Mouse (Mus musculus): ENCODE results near the gene Rab31. TPM values are rescaled to one million over a fixed set of nuclear protein-coding genes. Genes with fewer than 3 reads are reported as not detected.
A peak's percentile ranks its signal among the peaks of the same experiment; 100 is the strongest.

The Rab31 gene
- polyA plus RNA-seq, 1 experiment from 2014 or later, result 23.5 TPM

GRCm38 (mm10) chr17:65793307-65793930 is 20.9 kb upstream of the Rab31 start:
- no peak overlapping the region for H3K4me2 ChIP-seq (replicated peaks; ENCODE audit: low read depth)
- no peaks in the 10 kb centered on the region for H3K9me3 ChIP-seq (ENCODE audit: control insufficient read depth, low read length)
- 0 out of 2 replicates have a peak, but pooled peaks have one; percentile 6 for TF ChIP-seq CTCF (IDR thresholded peaks at IDR 0.05; ENCODE audit: low read depth)
- no peak for TF ChIP-seq EP300 (optimal IDR thresholded peaks at IDR 0.05)
- ATAC-seq (ENCODE audit: low FRiP score, low TSS enrichment) (no peak), DNase-seq (ENCODE audit: low spot score) (no peak)
- no peaks in the 10 kb centered on the region for H3K36me3 ChIP-seq (ENCODE audit: control insufficient read depth, insufficient read depth, low read length)
- H3K27ac ChIP-seq (replicated peaks), result no peak overlapping the region
- no peaks in the 10 kb centered on the region for H3K27me3 ChIP-seq (ENCODE audit: control insufficient read depth, insufficient read depth, low read length)
- no peak overlapping the region for H3K9ac ChIP-seq (ENCODE audit: low read length)
- no peak overlapping the region for H3K4me3 ChIP-seq (ENCODE audit: low read depth, low read length)
- H3K4me1 ChIP-seq (replicated peaks; ENCODE audit: control insufficient read depth, insufficient read depth), result no peaks in the 10 kb centered on the region
- WGBS, result 95% methylated on average over 12 of the region's 12 CpGs

DNA sequence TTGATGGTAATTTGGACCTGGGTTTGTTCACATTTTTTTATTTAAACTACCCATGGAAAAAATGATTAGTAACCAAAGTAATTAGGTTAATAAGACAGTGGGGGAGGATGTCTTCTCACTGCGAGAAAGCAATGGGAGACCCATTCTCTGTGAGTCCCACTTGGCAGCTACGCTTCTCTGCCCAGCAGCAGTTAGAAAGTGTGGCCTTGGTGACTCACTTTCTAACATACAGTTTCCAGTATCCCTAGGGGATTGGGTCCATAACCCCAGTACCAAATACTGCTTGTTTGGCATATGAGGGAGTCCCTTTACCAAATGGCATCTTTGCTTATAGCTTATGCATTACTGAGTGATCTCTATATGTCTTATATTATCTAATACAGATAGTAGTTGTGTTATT is 18.6 kb upstream of the Rab31 start:
- no peak for DNase-seq (ENCODE audit: low spot score)
- Histone ChIP-seq H3K4me3 (ENCODE audit: low read depth, low read length) (no peak overlapping the region), H3K27ac (replicated peaks) (no peak overlapping the region), H3K9ac (ENCODE audit: low read length) (no peak overlapping the region), H3K27me3 (ENCODE audit: control insufficient read depth, insufficient read depth, low read length) (no peaks in the 10 kb centered on the region), H3K4me1 (replicated peaks; ENCODE audit: control insufficient read depth, insufficient read depth) (no peaks in the 10 kb centered on the region), H3K36me3 (ENCODE audit: control insufficient read depth, insufficient read depth, low read length) (no peaks in the 10 kb centered on the region), H3K4me2 (replicated peaks; ENCODE audit: low read depth) (no peak overlapping the region), H3K9me3 (ENCODE audit: control insufficient read depth, low read length) (no peaks in the 10 kb centered on the region)
- TF ChIP-seq EP300 (optimal IDR thresholded peaks at IDR 0.05) (no peak), CTCF (IDR thresholded peaks at IDR 0.05; ENCODE audit: low read depth) (no peak)
- WGBS, result 93% methylated on average over 2 of the region's 2 CpGs
- ATAC-seq (ENCODE audit: low FRiP score, low TSS enrichment), result no peak

- Histone ChIP-seq H3K4me3 (ENCODE audit: low read depth, low read length) (no peak overlapping the region), H3K4me1 (replicated peaks; ENCODE audit: control insufficient read depth, insufficient read depth) (no peaks in the 10 kb centered on the region), H3K27me3 (ENCODE audit: control insufficient read depth, insufficient read depth, low read length) (no peaks in the 10 kb centered on the region), H3K27ac (replicated peaks) (no peak overlapping the region), H3K4me2 (replicated peaks; ENCODE audit: low read depth) (no peak overlapping the region), H3K9me3 (ENCODE audit: control insufficient read depth, low read length) (no peaks in the 10 kb centered on the region), H3K9ac (ENCODE audit: low read length) (no peak overlapping the region), H3K36me3 (ENCODE audit: control insufficient read depth, insufficient read depth, low read length) (no peaks in the 10 kb centered on the region)
- 90% methylated on average over 6 of the region's 6 CpGs for WGBS
- DNase-seq (ENCODE audit: low spot score), result no peak
- ATAC-seq (ENCODE audit: low FRiP score, low TSS enrichment), result no peak
- TF ChIP-seq CTCF (IDR thresholded peaks at IDR 0.05; ENCODE audit: low read depth) (no peak), EP300 (optimal IDR thresholded peaks at IDR 0.05) (no peak)
Observed at GRCm38 (mm10) chr17:65789576-65789975, 17.0 kb upstream of the Rab31 start.

DNA sequence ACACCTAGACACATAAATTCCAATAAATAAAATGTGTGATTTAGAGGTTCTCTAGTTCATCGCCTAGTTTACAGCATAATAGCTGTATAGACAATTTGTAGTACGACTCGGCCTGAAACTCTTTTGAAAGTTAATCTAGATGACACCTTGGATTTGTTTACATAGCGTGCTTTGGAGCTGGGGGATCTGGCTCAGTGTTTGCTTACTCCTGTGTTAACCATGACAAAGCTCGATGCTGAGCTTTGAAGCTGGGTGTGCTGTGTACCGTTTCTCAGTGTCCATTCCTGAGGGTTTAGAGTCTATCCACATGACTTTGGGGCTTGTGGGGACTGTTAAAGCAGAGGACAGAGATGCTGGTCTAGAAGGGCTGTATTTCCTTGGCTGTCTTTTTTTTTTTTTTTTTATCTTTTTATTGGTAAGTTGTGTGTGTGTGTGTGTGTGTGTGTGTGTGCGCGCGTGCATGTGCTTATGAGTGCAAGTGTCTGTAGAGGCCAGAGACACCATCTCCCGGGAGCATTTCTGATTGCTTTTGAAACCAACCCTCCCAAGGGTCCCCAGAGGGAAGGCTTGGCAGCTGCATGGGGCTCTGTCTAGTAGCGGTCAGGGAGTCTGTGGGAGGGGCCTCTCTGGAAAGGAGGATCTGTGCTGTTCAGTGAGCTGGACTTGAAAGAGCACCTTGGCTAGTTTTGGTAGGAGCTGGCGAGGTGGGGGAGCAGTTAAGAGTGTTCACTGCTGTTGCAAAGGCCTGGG is 16.2 kb upstream of the Rab31 start:
- WGBS, result 57% methylated on average over 12 of the region's 12 CpGs

DNA sequence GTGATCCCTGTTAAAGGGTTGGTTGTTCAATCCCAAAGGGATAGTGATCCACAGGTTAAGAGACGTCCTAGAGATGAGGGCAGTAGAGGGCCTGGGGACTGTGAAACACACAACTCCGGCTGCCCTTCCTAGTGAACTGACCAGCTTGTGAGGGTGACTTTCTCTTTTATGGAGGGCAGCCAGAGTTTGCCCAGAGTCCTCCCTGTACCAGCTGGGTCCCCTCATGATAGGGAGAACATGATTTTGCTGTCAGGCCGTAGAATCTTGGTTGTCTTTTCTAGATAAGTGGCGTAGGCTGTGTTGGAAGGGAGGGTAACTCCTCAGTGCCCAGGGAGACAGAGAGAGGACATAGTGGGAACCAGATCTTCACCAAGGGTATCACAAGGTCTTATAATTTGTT is 14.7 kb upstream of the Rab31 start:
- WGBS, result 80% methylated on average over 4 of the region's 4 CpGs
- DNase-seq (ENCODE audit: low spot score), result no peak
- Histone ChIP-seq H3K27ac (replicated peaks) (no peak overlapping the region), H3K36me3 (ENCODE audit: control insufficient read depth, insufficient read depth, low read length) (no peaks in the 10 kb centered on the region), H3K4me3 (ENCODE audit: low read depth, low read length) (no peak overlapping the region), H3K27me3 (ENCODE audit: control insufficient read depth, insufficient read depth, low read length) (no peaks in the 10 kb centered on the region), H3K4me2 (replicated peaks; ENCODE audit: low read depth) (no peak overlapping the region), H3K9me3 (ENCODE audit: control insufficient read depth, low read length) (no peaks in the 10 kb centered on the region), H3K9ac (ENCODE audit: low read length) (no peak overlapping the region), H3K4me1 (replicated peaks; ENCODE audit: control insufficient read depth, insufficient read depth) (no peaks in the 10 kb centered on the region)
- no peak for ATAC-seq (ENCODE audit: low FRiP score, low TSS enrichment)
- no peak for TF ChIP-seq CTCF (IDR thresholded peaks at IDR 0.05; ENCODE audit: low read depth)
- TF ChIP-seq EP300 (optimal IDR thresholded peaks at IDR 0.05), result no peak

More for the DNA sequence above, 16.2 kb upstream of the Rab31 start:
- DNase-seq (ENCODE audit: low spot score) (no peak), ATAC-seq (ENCODE audit: low FRiP score, low TSS enrichment) (no peak)
- H3K27me3 ChIP-seq (ENCODE audit: control insufficient read depth, insufficient read depth, low read length), result no peaks in the 10 kb centered on the region
- no peak overlapping the region for H3K27ac ChIP-seq (replicated peaks)
- H3K4me1 ChIP-seq (replicated peaks; ENCODE audit: control insufficient read depth, insufficient read depth), result no peaks in the 10 kb centered on the region
- no peak overlapping the region for H3K4me3 ChIP-seq (ENCODE audit: low read depth, low read length)
- no peak overlapping the region for H3K4me2 ChIP-seq (replicated peaks; ENCODE audit: low read depth)
- H3K9me3 ChIP-seq (ENCODE audit: control insufficient read depth, low read length), result no peaks in the 10 kb centered on the region
- no peaks in the 10 kb centered on the region for H3K36me3 ChIP-seq (ENCODE audit: control insufficient read depth, insufficient read depth, low read length)
- TF ChIP-seq CTCF (IDR thresholded peaks at IDR 0.05; ENCODE audit: low read depth) (no peak), EP300 (optimal IDR thresholded peaks at IDR 0.05) (no peak)
- no peak overlapping the region for H3K9ac ChIP-seq (ENCODE audit: low read length)

GRCm38 (mm10) chr17:65786225-65786624 is 13.7 kb upstream of the Rab31 start:
- H3K9ac ChIP-seq (ENCODE audit: low read length), result no peak overlapping the region
- H3K9me3 ChIP-seq (ENCODE audit: control insufficient read depth, low read length), result no peaks in the 10 kb centered on the region
- TF ChIP-seq EP300 (optimal IDR thresholded peaks at IDR 0.05), result no peak
- peak; percentile 62 for TF ChIP-seq CTCF (IDR thresholded peaks at IDR 0.05; ENCODE audit: low read depth)
- H3K4me1 ChIP-seq (replicated peaks; ENCODE audit: control insufficient read depth, insufficient read depth), result no peaks in the 10 kb centered on the region
- ATAC-seq (ENCODE audit: low FRiP score, low TSS enrichment) (0 out of 2 replicates have a peak, but pooled peaks have one; percentile 7), DNase-seq (ENCODE audit: low spot score) (peak; percentile 21)
- no peaks in the 10 kb centered on the region for H3K36me3 ChIP-seq (ENCODE audit: control insufficient read depth, insufficient read depth, low read length)
- no peak overlapping the region for H3K4me3 ChIP-seq (ENCODE audit: low read depth, low read length)
- no peak overlapping the region for H3K27ac ChIP-seq (replicated peaks)
- H3K27me3 ChIP-seq (ENCODE audit: control insufficient read depth, insufficient read depth, low read length), result no peaks in the 10 kb centered on the region
- WGBS, result 65% methylated on average over 7 of the region's 7 CpGs
- H3K4me2 ChIP-seq (replicated peaks; ENCODE audit: low read depth), result no peak overlapping the region

Measured in stomach, postnatal 0 days (tissue).